Mouse (Mus musculus) myocyte (in vitro differentiated cells): ENCODE measurements around the gene Gm5108.

Experiments
- MYOG ChIP-seq, 3 experiments: IDR thresholded peaks; one replicate each; pipeline ENCODE4 v1.6.1; 2011; ENCODE audit warnings: control low read depth in 2 of 3, low read depth in 2 of 3, mild to moderate bottlenecking in 2 of 3; ENCODE audit not compliant: insufficient read length in 2 of 3, control insufficient read depth in 1 of 3, insufficient read depth in 1 of 3
- POLR2A ChIP-seq: IDR thresholded peaks from one replicate; pipeline ENCODE4 v1.6.1; 2011; ENCODE audit warnings: low read depth, mild to moderate bottlenecking, control low read depth, moderate library complexity; ENCODE audit not compliant: insufficient read length
- REST ChIP-seq: IDR thresholded peaks from one replicate; pipeline ENCODE4 v1.6.1; 2011; ENCODE audit warnings: mild to moderate bottlenecking, control low read depth, moderate library complexity; ENCODE audit not compliant: insufficient read depth, insufficient read length
- USF1 ChIP-seq: IDR thresholded peaks from one replicate; pipeline ENCODE4 v1.6.1; 2011; ENCODE audit warnings: low read depth, mild to moderate bottlenecking, control low read depth, moderate library complexity

DNA sequence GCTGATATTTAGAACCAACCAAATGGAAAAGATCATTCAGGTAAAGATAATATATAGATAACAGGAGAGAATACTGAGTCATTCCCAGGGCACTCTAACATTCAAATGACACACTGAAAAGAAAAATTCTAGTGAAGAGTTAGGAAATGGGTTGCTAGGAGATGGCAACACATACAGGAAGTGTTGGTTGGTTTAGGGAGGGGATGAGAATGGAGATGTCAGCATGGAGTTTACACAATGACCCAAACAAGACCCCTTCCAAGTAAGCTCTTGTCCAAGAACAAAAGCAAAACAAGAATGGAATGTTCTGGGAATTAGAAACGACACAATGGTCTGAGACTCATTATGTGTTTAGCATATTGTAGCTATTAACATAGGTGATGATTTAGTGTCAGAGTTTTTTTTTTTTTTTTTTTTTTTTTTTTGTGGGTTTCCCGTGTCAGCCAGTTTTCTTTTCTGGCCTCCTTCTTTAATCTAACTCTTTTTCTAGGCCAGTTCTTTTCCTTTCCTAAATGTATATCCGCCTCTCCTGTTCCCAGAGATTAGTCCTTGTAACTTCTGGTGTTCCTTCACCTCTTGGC, 40.6 kb downstream of the Gm5108 start:
- TF ChIP-seq POLR2A (no peak), REST (no peak), MYOG (IDR thresholded peaks at IDR 0.05; ENCODE audit: control insufficient read depth in 1 of 3, insufficient read depth in 1 of 3, insufficient read length in 2 of 3, low read depth in 2 of 3) (no peak), USF1 (no peak)
